Mouse (Mus musculus): ENCODE measurements around the gene 2510009E07Rik. TPM values are rescaled to one million over a fixed set of nuclear protein-coding genes. Genes with fewer than 3 reads are reported as not detected.

2510009E07Rik gene
- polyA plus RNA-seq, 1 experiment from 2014 or later = 27.0 TPM

Other genes starting within 250 kb of the 2510009E07Rik start
- gene Ehhadh, start 93.1 kb upstream of the 2510009E07Rik start, polyA plus RNA-seq (2016; fragmentation: Nextera tagmentation; extraction: Ambion mirVana) = 2.0 and 2.4 TPM in 2 replicates
- gene Map3k13, start 99.7 kb upstream of the 2510009E07Rik start, polyA plus RNA-seq (2016; fragmentation: Nextera tagmentation; extraction: Ambion mirVana) = 1.5 and 2.0 TPM in 2 replicates